8 mouse cellular contexts compared by ENCODE assay signal in genomic region chr3:9520051-9520727, GRCm38 (mm10).
DNase-seq lines count a peak whose midpoint lies in the region; ATAC-seq lines count a peak whose summit lies in the region.

No protein-coding gene starts in this region.

- H3K4me1 ChIP-seq in intestine, embryonic 16.5 days (ENCODE audit: control insufficient read depth, insufficient read depth, low read length) = peaks cover 39% of the 10 kb centered on the region

- H3K4me2 ChIP-seq in intestine, embryonic 16.5 days (ENCODE audit: low read depth, low read length) = peak overlapping the region; percentile 23

- H3K9me3 ChIP-seq in intestine, embryonic 16.5 days (ENCODE audit: control insufficient read depth, low read length) = no peaks in the 10 kb centered on the region

- peak; percentile 88 for ATAC-seq in intestine, embryonic 16.5 days

- H3K27me3 ChIP-seq in intestine, embryonic 16.5 days (replicated peaks; ENCODE audit: control insufficient read depth, insufficient read depth, low read length) = no peaks in the 10 kb centered on the region

- H3K4me3 ChIP-seq in intestine, embryonic 16.5 days (ENCODE audit: low read length) = no peak overlapping the region

- DNase-seq in adrenal gland, adult 2 months = peak; percentile 68
- peak; percentile 74 for DNase-seq in embryo, embryonic 11 days
- DNase-seq in heart, adult 18-20 months = peak; percentile 77 to 81
- DNase-seq in left cerebral cortex, postnatal 10 days (ENCODE audit: extremely low spot score in 1 of 2, low spot score in 2 of 2) = peak; percentile 77
- peak; percentile 88 to 89 for DNase-seq in lung, postnatal 4 days
- DNase-seq in right cerebral cortex, postnatal 25 days = peak; percentile 70
- no peak for DNase-seq in spleen, adult 18-20 months

- no peaks in the 10 kb centered on the region for H3K36me3 ChIP-seq in intestine, embryonic 16.5 days (ENCODE audit: control insufficient read depth, insufficient read depth, low read length)

- peak overlapping the region; percentile 21 for H3K9ac ChIP-seq in intestine, embryonic 16.5 days (ENCODE audit: low read depth, low read length)

- intact Hi-C loops in left cerebral cortex, postnatal 10 days (cut with DNase I) = no loop called here

- 14% methylated on average over 17 of the region's 17 CpGs for WGBS in intestine, embryonic 16.5 days

- H3K27ac ChIP-seq in intestine, embryonic 16.5 days (ENCODE audit: low read length) = peak overlapping the region; percentile 4

Comparison
In these comparisons a context has a peak if more than half of its experiments do, and no peak if none do; other contexts are left out.
1. DNase-seq: peak in adrenal gland, adult 2 months (single experiment), embryo, embryonic 11 days (single experiment), heart, adult 18-20 months (2 of 2), left cerebral cortex, postnatal 10 days (2 of 2), lung, postnatal 4 days (2 of 2) and right cerebral cortex, postnatal 25 days (single experiment); none in spleen, adult 18-20 months (0 of 2).